Mouse (Mus musculus) liver, embryonic 12.5 days (tissue): Measurements from ENCODE around the gene Kdm2b. TPM values are rescaled to one million over a fixed set of nuclear protein-coding genes. Genes with fewer than 3 reads are reported as not detected.

Source experiments
- ATAC-seq: fragments of 200-750 bp; cut with Nextera tagmentation; 2 replicates; pipeline ENCODE4 v1.8.0; 2017; ENCODE audit warnings: moderate number of reproducible peaks, mild to moderate bottlenecking, moderate library complexity
- H3K27ac ChIP-seq: fragments of 300-500 bp; sonication (generic); 2 replicates; pipeline ENCODE4 v1.5.1; 2016; ENCODE audit warnings: mild to moderate bottlenecking
- H3K27me3 ChIP-seq: fragments of 300-500 bp; sonication (generic); replicated peaks from 2 replicates; pipeline ENCODE4 v1.6.1; 2016; ENCODE audit warnings: mild to moderate bottlenecking, moderate library complexity
- H3K36me3 ChIP-seq: fragments of 300-500 bp; sonication (generic); 2 replicates; pipeline ENCODE4 v1.6.1; 2016; ENCODE audit warnings: mild to moderate bottlenecking, moderate library complexity
- H3K4me1 ChIP-seq: fragments of 300-500 bp; sonication (generic); 2 replicates; pipeline ENCODE4 v1.6.1; 2016
- H3K4me2 ChIP-seq: fragments of 300-500 bp; sonication (generic); 2 replicates; pipeline ENCODE4 v1.6.1; 2016; ENCODE audit warnings: mild to moderate bottlenecking, moderate library complexity
- H3K4me3 ChIP-seq: fragments of 300-500 bp; sonication (generic); 2 replicates; pipeline ENCODE4 v1.5.1; 2016; ENCODE audit warnings: mild to moderate bottlenecking, moderate library complexity
- H3K9ac ChIP-seq: fragments of 300-500 bp; sonication (generic); 2 replicates; pipeline ENCODE4 v1.6.1; 2016; ENCODE audit warnings: mild to moderate bottlenecking, moderate library complexity
- H3K9me3 ChIP-seq: fragments of 300-500 bp; sonication (generic); replicated peaks from 2 replicates; pipeline ENCODE4 v1.6.1; 2016; ENCODE audit warnings: mild to moderate bottlenecking, moderate library complexity
- WGBS: fragments of 180-500 bp; shearing (Covaris S2); methylation state at CpG from one replicate; pipeline ENCODE4 v1.1.7; 2016; ENCODE audit not compliant: insufficient replicate concordance; 5-methylcytosine and 5-hydroxymethylcytosine counted together
- polyA plus RNA-seq: library from polyadenylated mRNA; unstranded; fragments of >200 nt; fragmentation: Nextera tagmentation; extraction: Ambion mirVana; gene quantifications from 2 replicates; pipeline ENCODE4 v1.2.1, GENCODE M21; 2016

Kdm2b gene
- polyA plus RNA-seq, 1 experiment from 2014 or later = 28.9 TPM

GRCm38 (mm10) chr5:122849521-122850318 lies 139.9 kb downstream of the Kdm2b start, which contains the start of gene Rnf34:
TSS of gene Rnf34 (plus strand) at chr5:122850048.
- peak; percentile 99 for ATAC-seq
- Histone ChIP-seq H3K4me2 (peak within 1 kb of the TSS; percentile 93), H3K27ac (peak within 1 kb of the TSS; percentile 92), H3K4me1 (peaks cover 33% of the 10 kb centered on the region), H3K9me3 (no peaks in the 10 kb centered on the region), H3K36me3 (no peaks in the 10 kb centered on the region), H3K4me3 (peak within 1 kb of the TSS; percentile 96), H3K9ac (peak within 1 kb of the TSS; percentile 97), H3K27me3 (no peaks in the 10 kb centered on the region)
- WGBS = 2% methylated on average over 61 of the region's 61 CpGs

GRCm38 (mm10) chr5:122843799-122844198 lies 145.8 kb downstream of the Kdm2b start:
- no peak for ATAC-seq
- H3K4me1 ChIP-seq = peaks cover 3% of the 10 kb centered on the region
- H3K4me2 ChIP-seq = no peak overlapping the region
- H3K36me3 ChIP-seq = no peaks in the 10 kb centered on the region
- no peak overlapping the region for H3K9ac ChIP-seq
- H3K4me3 ChIP-seq = no peak overlapping the region
- no peaks in the 10 kb centered on the region for H3K9me3 ChIP-seq
- no peak overlapping the region for H3K27ac ChIP-seq
- H3K27me3 ChIP-seq = no peaks in the 10 kb centered on the region
- 48% methylated on average over 5 of the region's 5 CpGs for WGBS

GRCm38 (mm10) chr5:122841126-122841525 lies 148.5 kb downstream of the Kdm2b start:
- H3K27me3 ChIP-seq = no peaks in the 10 kb centered on the region
- H3K4me3 ChIP-seq = no peak overlapping the region
- no peaks in the 10 kb centered on the region for H3K36me3 ChIP-seq
- no peak for ATAC-seq
- no peaks in the 10 kb centered on the region for H3K4me1 ChIP-seq
- no peak overlapping the region for H3K9ac ChIP-seq
- no peaks in the 10 kb centered on the region for H3K9me3 ChIP-seq
- no peak overlapping the region for H3K4me2 ChIP-seq
- 69% methylated on average over 2 of the region's 2 CpGs for WGBS
- no peak overlapping the region for H3K27ac ChIP-seq

GRCm38 (mm10) chr5:122832996-122833395 lies 156.6 kb downstream of the Kdm2b start:
- Histone ChIP-seq H3K27me3 (no peaks in the 10 kb centered on the region), H3K9me3 (no peaks in the 10 kb centered on the region), H3K4me2 (no peak overlapping the region), H3K27ac (no peak overlapping the region), H3K4me3 (no peak overlapping the region), H3K9ac (no peak overlapping the region), H3K4me1 (no peaks in the 10 kb centered on the region), H3K36me3 (no peaks in the 10 kb centered on the region)
- ATAC-seq = no peak
- WGBS = 73% methylated on average over 10 of the region's 10 CpGs

- Histone ChIP-seq H3K36me3 (no peaks in the 10 kb centered on the region), H3K4me3 (no peak overlapping the region), H3K9ac (no peak overlapping the region), H3K27me3 (no peaks in the 10 kb centered on the region), H3K4me1 (no peaks in the 10 kb centered on the region), H3K9me3 (no peaks in the 10 kb centered on the region), H3K4me2 (no peak overlapping the region), H3K27ac (no peak overlapping the region)
- no peak for ATAC-seq
- WGBS = 77% methylated on average over 10 of the region's 10 CpGs
These were observed 157.1 kb downstream of the Kdm2b start for GRCm38 (mm10) chr5:122832536-122832935.

DNA sequence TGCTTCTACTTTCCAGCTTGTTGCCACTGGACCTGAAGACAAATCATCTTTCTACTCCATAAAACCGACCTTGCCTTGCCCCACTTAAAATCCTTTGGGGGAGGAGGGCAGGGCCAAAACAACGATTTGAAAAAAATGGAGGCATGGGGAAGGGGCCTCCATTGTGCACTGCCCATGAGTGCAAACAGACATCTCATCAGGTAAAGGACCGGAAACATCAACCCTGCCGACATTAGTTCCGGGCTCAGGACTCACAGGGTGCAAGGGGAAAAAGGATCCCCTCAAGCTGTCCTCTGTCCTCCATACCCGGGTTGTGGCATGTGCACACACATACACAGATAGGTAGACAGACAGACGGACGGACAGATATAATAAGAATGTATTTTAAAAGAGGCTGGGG lies 164.5 kb downstream of the Kdm2b start:
- peaks cover 28% of the 10 kb centered on the region for H3K4me1 ChIP-seq
- no peak overlapping the region for H3K4me3 ChIP-seq
- no peak overlapping the region for H3K4me2 ChIP-seq
- no peak overlapping the region for H3K27ac ChIP-seq
- no peak for ATAC-seq
- H3K27me3 ChIP-seq = no peaks in the 10 kb centered on the region
- no peak overlapping the region for H3K9ac ChIP-seq
- no peaks in the 10 kb centered on the region for H3K9me3 ChIP-seq
- WGBS = 78% methylated on average over 8 of the region's 8 CpGs
- H3K36me3 ChIP-seq = no peaks in the 10 kb centered on the region

DNA sequence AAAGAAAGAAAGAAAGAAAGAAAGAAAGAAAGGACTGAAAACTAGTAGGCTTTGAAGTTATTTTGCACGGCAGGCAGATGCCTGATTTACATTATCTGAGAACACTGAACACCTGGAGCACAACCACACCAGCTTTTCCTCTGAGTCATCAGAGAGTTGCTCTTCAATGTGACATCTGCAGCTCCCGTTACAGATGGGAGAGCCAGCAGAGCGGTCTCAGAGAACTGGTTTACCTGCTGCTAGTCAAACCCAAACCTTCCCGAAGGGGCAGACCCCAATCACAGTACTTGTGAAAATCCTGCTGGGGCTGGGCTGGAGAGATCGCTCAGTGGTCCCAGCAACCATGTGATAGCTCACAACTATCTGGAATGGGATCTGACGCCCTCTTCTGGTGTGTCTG lies 165.2 kb downstream of the Kdm2b start:
- Histone ChIP-seq H3K9ac (no peak overlapping the region), H3K4me2 (no peak overlapping the region), H3K4me3 (no peak overlapping the region), H3K36me3 (peaks cover 2% of the 10 kb centered on the region), H3K27ac (0 out of 2 replicates have a peak overlapping the region, but pooled peaks have one; percentile 17), H3K4me1 (peaks cover 35% of the 10 kb centered on the region), H3K27me3 (no peaks in the 10 kb centered on the region), H3K9me3 (no peaks in the 10 kb centered on the region)
- ATAC-seq = no peak
- WGBS = 66% methylated on average over 6 of the region's 6 CpGs

DNA sequence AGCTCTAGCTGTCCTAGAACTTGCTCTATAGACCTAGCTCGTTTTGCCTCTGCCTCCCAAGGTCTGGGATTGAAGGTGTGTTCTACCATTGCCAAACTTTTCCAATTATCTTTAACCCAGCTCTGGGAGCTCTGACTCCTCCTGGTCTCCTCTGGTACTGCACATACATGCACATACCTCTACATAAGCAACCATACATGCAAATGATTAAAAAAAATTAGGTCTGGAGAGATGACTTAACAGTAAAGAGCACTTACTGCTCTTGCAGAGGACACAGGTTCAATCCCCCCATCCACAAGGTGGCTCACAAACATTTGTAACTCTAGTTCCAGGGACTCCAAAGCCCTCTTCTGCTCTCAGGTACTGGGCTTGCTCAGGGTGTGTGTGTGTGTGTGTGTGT lies 165.6 kb downstream of the Kdm2b start:
- no peak overlapping the region for H3K9ac ChIP-seq
- H3K4me1 ChIP-seq = peaks cover 38% of the 10 kb centered on the region
- H3K4me3 ChIP-seq = no peak overlapping the region
- no peaks in the 10 kb centered on the region for H3K27me3 ChIP-seq
- H3K36me3 ChIP-seq = peaks cover 7% of the 10 kb centered on the region
- H3K27ac ChIP-seq = peak overlapping the region; percentile 40
- WGBS = 76% methylated on average over 1 of the region's 1 CpGs
- ATAC-seq = no peak
- H3K9me3 ChIP-seq = no peaks in the 10 kb centered on the region
- H3K4me2 ChIP-seq = no peak overlapping the region

DNA sequence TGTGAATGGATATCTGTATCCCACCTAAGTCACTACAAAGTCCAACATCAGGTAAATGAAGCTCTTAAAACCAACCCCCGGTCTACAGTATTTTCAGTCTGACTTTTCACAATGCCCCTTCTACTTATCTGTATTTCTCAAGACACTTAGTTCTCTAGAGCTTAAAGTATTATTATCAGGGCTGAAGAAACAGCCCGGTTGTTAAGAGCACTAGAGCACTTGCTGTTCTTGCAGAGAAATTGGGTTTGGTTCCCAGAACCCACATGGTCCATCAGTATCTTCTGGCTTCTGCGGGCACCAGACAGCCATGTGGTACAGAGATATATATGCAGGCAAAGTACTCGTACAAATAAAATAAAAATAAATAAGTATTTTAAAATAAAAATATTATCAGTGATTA lies 167.2 kb downstream of the Kdm2b start:
- no peak for ATAC-seq
- peaks cover 22% of the 10 kb centered on the region for H3K36me3 ChIP-seq
- no peak overlapping the region for H3K4me2 ChIP-seq
- no peaks in the 10 kb centered on the region for H3K9me3 ChIP-seq
- no peaks in the 10 kb centered on the region for H3K27me3 ChIP-seq
- peak overlapping the region; percentile 55 for H3K27ac ChIP-seq
- no peak overlapping the region; the same call in 1 of the 2 replicates for H3K9ac ChIP-seq
- WGBS = 65% methylated on average over 4 of the region's 4 CpGs
- no peak overlapping the region for H3K4me3 ChIP-seq
- H3K4me1 ChIP-seq = peaks cover 49% of the 10 kb centered on the region

- Histone ChIP-seq H3K27me3 (no peaks in the 10 kb centered on the region), H3K9me3 (no peaks in the 10 kb centered on the region), H3K9ac (peak overlapping the region; percentile 91; the same call in 1 of the 2 replicates), H3K4me1 (peaks cover 49% of the 10 kb centered on the region), H3K4me2 (peak overlapping the region; percentile 82), H3K36me3 (peaks cover 31% of the 10 kb centered on the region), H3K27ac (peak overlapping the region; percentile 97; the same call in 1 of the 2 replicates), H3K4me3 (peak overlapping the region; percentile 85)
- under 1% methylated on average over 10 of the region's 10 CpGs for WGBS
- ATAC-seq = peak; percentile 50
These were observed 168.1 kb downstream of the Kdm2b start for GRCm38 (mm10) chr5:122821524-122821885.

DNA sequence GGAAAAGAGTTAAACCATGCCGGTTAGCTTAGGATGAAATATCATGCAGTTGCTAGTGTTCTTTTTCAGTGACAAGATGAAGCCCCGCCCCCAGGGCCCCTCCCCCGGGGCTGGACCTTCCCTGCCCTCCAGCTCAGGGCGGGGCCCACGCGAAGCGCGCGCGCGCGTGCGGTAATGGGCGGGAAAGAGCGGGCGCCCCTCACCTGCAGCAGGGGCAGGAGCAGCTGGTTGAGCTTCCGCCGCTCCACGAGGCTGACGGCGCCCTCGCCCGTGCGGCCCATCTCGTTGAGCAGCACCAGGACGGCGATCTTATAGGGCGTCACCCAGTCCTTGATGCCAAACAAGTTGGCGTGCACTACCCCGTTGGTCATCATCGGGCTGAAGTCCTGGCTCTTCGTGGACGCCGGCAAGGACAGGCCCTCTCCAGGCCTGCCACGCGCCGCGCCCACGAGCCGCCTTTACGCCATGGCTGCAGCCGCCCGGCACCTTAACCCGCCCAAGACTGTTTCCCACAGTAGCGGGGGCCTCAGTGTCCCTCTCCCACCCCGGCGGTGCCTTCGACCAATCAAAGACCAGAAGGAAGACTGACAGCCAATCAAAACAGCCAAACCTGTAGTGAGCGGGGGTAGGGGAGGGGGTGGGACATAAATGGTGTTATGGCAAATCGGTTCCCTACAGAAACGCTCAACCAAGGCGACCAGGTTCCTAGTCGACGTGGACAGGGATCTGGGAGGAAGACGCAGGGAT lies 168.7 kb downstream of the Kdm2b start, which contains the start of gene Anapc5:
Anapc5 (minus strand) TSS at position 563 of the 747 bp plus-strand sequence.
- H3K36me3 ChIP-seq = peaks cover 35% of the 10 kb centered on the region
- ATAC-seq = peak; percentile 99
- H3K27me3 ChIP-seq = no peaks in the 10 kb centered on the region
- H3K4me1 ChIP-seq = peaks cover 49% of the 10 kb centered on the region
- under 1% methylated on average over 55 of the region's 55 CpGs for WGBS
- peak within 1 kb of the TSS; percentile 82 for H3K4me2 ChIP-seq
- H3K4me3 ChIP-seq = peak within 1 kb of the TSS; percentile 85
- H3K27ac ChIP-seq = peak within 1 kb of the TSS; percentile 97
- peak within 1 kb of the TSS; percentile 91 for H3K9ac ChIP-seq
- H3K9me3 ChIP-seq = no peaks in the 10 kb centered on the region
